Comparison of ENCODE assay signal across 19 mouse cellular contexts in the genomic region with DNA sequence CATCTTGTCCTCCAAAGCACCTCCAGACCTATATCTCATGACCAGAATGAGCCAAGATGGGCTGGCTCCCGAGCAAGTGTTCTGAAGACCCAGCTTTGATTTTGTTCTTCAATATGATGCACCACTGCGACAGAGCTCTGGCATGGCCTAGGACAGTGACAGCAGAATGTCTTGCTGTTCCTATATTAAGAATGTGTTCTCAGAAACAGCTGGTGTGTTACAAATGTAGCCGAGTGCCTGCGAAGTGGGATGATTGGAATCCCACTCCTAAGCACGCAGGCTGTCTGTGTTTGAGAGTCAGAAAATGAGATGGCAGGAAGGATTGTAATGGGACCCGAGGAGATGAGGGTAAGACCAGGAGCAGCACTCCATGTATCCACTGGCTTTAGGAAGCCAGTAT.
DNase-seq lines count a peak whose midpoint lies in the region; ATAC-seq and TF ChIP-seq lines count a peak whose summit lies in the region.
"Had no signal": no experiment of that assay in that cellular context is flagged by ENCODE, and none has a peak within 500 bp of the region (broad histone marks: within the 10 kb centered on the region; RNA-seq: fewer than 3 reads in every experiment).

No protein-coding gene starts in this region.

- no peak for TF ChIP-seq CTCF in brain, embryonic 14.5 days (IDR thresholded peaks at IDR 0.05; ENCODE audit: borderline replicate concordance, extremely low read depth, insufficient read depth, insufficient read length)

- H3K9me3 ChIP-seq in intestine, embryonic 15.5 days = no peaks in the 10 kb centered on the region
- H3K9me3 ChIP-seq: heart, embryonic 15.5 days; hindbrain, embryonic 12.5 days; midbrain, embryonic 13.5 days had no signal

- no peak overlapping the region for H3K27ac ChIP-seq in intestine, embryonic 15.5 days
- H3K27ac ChIP-seq: heart, embryonic 15.5 days; hindbrain, embryonic 12.5 days; midbrain, embryonic 13.5 days had no signal

- intact Hi-C loops in heart, postnatal 10 days (cut with DNase I) = no loop called here

- H3K27me3 ChIP-seq in intestine, embryonic 15.5 days (replicated peaks) = no peaks in the 10 kb centered on the region
- H3K27me3 ChIP-seq: heart, embryonic 15.5 days; hindbrain, embryonic 12.5 days; midbrain, embryonic 13.5 days had no signal

- 82% methylated on average over 6 of the region's 6 CpGs for WGBS in intestine, embryonic 15.5 days

- no peaks in the 10 kb centered on the region for H3K4me1 ChIP-seq in intestine, embryonic 15.5 days (replicated peaks)
- H3K4me1 ChIP-seq: heart, embryonic 15.5 days; hindbrain, embryonic 12.5 days; midbrain, embryonic 13.5 days had no signal

- peak; percentile 49 for DNase-seq in brain, embryonic 14.5 days (ENCODE audit: low read depth)
- peak; percentile 16 to 18 for DNase-seq in frontal cortex, postnatal 25 days (ENCODE audit: low spot score in 2 of 2)
- peak; percentile 18 to 53 for DNase-seq in layer of hippocampus, postnatal 14 days (ENCODE audit: low spot score in 2 of 2)
- DNase-seq in right cerebral cortex, adult 18-20 months = peak; percentile 63
- no peak for DNase-seq in kidney, postnatal 10 days
- DNase-seq in heart, postnatal 10 days = no peak
- no peak for DNase-seq in lung, postnatal 14 days
- DNase-seq: cerebellum, adult 9-11 months; embryo, embryonic 11 days; heart, adult 18-20 months; kidney, postnatal 14 days; lung, postnatal 4 days; thymus, adult 18-20 months had no signal

- H3K36me3 ChIP-seq in intestine, embryonic 15.5 days = no peaks in the 10 kb centered on the region
- H3K36me3 ChIP-seq: heart, embryonic 15.5 days; hindbrain, embryonic 12.5 days; midbrain, embryonic 13.5 days had no signal

- no peak for TF ChIP-seq POLR2A in brain, embryonic 14.5 days (IDR thresholded peaks at IDR 0.05; ENCODE audit: borderline replicate concordance, extremely low read depth, insufficient read depth, insufficient read length, poor library complexity, severe bottlenecking)

- no peak overlapping the region for H3K9ac ChIP-seq in intestine, embryonic 15.5 days
- H3K9ac ChIP-seq: heart, embryonic 15.5 days; hindbrain, embryonic 12.5 days; midbrain, embryonic 13.5 days had no signal

- H3K4me3 ChIP-seq in intestine, embryonic 15.5 days (replicated peaks) = no peak overlapping the region
- H3K4me3 ChIP-seq: heart, embryonic 15.5 days; hindbrain, embryonic 12.5 days; midbrain, embryonic 13.5 days; myocyte had no signal

- no peak for ATAC-seq in intestine, embryonic 15.5 days
- ATAC-seq: intestine, embryonic 16.5 days; midbrain, embryonic 13.5 days had no signal

- no peak overlapping the region for H3K4me2 ChIP-seq in intestine, embryonic 15.5 days (replicated peaks)
- H3K4me2 ChIP-seq: heart, embryonic 15.5 days; hindbrain, embryonic 12.5 days; midbrain, embryonic 13.5 days had no signal

Comparison
In these comparisons a context has a peak if more than half of its experiments do, and no peak if none do; other contexts are left out.
1. DNase-seq: peak in brain, embryonic 14.5 days (single experiment), frontal cortex, postnatal 25 days (2 of 2), layer of hippocampus, postnatal 14 days (2 of 2) and right cerebral cortex, adult 18-20 months (single experiment); none in kidney, postnatal 10 days (single experiment), heart, postnatal 10 days (0 of 2) and lung, postnatal 14 days (single experiment).